Mouse (Mus musculus) right cerebral cortex, adult 2 months (tissue): ENCODE measurements at regions not wholly inside any gene's neighbourhood (a gene's known extent, or its start where the extent isn't known, plus 50 kb on each side); places are given as distances from the start of the nearest gene placed in this dataset.
"Not testable (repeated sequence)": the region's sequence is repeated elsewhere in the genome, so short reads cannot be mapped to it uniquely, and the experiment has no call there.

Experiments
- DNase-seq, 2 experiments: peaks; one replicate each; pipeline ENCODE4 v3.0.0; 2021 to 2022; ENCODE audit warnings: low spot score in 2 of 2

- DNase-seq = not testable (repeated sequence)
Observed at GRCm38 (mm10) chr12:39593781-39594180, 444.0 kb downstream of the Arl4a start.

DNA sequence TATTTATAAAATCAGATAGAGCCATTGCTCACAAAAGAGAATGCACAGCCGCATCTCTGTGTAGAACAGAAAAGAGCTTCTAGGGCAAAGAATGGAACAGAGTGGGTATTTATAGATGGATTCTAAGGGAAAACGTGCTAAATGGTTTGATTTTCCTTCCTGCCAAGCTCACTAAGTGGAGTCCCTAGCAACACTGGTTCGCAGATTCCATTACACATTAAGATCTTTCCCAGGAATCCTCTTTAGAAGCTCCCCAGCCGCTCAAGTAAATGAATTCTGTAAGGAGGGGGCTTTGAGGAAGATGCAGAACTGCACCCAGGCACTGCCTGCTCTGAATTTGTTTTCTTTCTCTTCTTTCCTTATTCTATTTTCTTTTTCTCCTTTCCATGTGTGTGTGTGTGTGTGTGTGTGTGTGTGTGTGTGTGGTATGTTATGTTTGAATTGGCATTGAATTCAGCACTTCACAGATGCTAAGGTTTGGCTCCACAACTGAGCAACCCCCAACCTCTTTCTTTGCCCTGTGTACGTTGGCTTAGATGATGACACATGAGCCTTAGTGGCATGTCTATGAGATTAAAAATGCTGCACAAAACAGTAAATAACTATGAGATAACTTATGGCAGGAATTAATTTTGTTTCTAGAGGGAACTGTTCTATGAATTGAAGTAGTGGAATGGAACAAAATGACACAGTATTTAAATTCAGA lies 450.5 kb downstream of the Arl4a start:
- DNase-seq = peak in 1 of 2 experiments; percentile 8

GRCm38 (mm10) chr12:39586163-39586562 lies 451.7 kb downstream of the Arl4a start:
- no peak for DNase-seq

GRCm38 (mm10) chr12:39577610-39578009 lies 460.2 kb downstream of the Arl4a start:
- no peak for DNase-seq

DNA sequence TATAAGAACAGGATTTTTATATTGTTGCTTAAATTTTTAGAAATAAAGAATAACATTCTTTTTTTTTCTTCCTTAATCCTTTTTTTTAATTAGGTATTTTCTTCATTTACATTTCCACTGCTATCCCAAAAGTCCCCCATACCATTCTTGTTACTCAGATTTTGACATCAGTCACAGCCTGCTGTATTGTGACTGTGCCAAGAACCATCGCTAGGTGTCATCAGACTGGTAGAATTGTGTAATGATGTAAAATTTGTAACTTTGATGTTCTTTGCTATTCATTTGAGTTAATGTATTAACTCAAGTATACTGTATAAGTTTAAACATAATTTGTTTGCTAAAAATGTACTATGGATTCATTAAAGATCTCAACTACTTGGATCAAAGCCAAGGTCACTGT lies 465.0 kb downstream of the Arl4a start:
- DNase-seq = no peak

DNA sequence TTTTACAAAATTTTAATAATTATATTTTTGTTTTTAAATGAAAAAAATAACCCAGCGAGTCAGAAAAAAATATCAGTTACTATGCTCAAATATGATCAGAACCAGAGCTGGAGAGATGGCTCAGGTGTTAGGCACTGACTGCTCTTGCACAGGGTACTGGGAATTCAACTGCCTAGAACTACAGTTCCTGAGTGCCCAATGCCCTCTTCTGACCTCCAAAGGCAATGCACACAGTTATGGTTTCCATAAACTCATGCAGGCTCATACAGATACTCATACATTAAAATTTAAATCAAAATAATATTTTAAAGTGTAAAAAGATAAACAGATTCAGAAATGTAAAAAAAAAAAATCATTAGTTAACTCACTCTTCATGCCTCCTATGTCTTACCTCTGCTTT lies 465.7 kb downstream of the Arl4a start:
- no peak for DNase-seq

- DNase-seq = no peak
Observed at GRCm38 (mm10) chr12:39560734-39561446, 476.9 kb downstream of the Arl4a start.

- DNase-seq = no peak
Observed at GRCm38 (mm10) chr12:39558491-39558890, 479.3 kb downstream of the Arl4a start.

DNA sequence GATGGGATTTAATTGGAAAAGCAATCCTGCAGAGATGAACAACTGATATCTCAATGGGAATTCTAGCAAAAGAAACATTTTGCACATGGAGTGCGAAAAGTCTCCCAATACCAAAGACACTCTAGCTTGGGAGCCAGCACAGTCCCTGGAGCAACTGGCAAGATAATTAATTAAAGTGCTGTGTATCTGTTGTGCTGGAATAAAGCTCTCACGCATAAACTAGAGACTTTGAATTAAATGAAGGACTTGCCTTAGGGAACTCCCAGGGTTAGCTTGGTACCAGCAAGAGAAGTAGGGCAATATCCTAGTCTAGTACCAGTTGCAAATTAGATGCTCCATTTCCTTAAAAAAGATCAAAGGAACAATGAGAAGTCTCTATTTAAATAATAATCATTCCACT lies 501.5 kb downstream of the Arl4a start:
- no peak for DNase-seq

GRCm38 (mm10) chr12:39528121-39528520 lies 509.7 kb downstream of the Arl4a start:
- DNase-seq = no peak

DNA sequence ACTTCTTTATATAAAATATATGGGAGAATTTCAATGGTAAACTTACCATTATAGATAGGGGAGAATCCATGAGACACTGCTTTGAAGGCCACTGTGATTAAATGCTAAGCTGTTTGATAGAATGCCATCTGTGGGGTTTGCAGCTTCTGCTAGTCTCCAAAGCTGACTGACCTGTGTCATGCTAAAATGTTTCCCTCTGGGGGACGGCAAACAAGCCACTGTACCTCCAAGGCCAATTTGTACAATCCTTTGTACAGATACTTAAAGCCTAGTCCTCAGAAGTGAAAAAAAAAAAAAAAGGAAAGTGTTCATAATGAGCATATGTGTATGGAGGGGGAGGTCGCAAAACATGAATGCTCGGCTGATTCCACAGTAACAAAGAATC lies 510.6 kb downstream of the Arl4a start:
- no peak for DNase-seq

DNA sequence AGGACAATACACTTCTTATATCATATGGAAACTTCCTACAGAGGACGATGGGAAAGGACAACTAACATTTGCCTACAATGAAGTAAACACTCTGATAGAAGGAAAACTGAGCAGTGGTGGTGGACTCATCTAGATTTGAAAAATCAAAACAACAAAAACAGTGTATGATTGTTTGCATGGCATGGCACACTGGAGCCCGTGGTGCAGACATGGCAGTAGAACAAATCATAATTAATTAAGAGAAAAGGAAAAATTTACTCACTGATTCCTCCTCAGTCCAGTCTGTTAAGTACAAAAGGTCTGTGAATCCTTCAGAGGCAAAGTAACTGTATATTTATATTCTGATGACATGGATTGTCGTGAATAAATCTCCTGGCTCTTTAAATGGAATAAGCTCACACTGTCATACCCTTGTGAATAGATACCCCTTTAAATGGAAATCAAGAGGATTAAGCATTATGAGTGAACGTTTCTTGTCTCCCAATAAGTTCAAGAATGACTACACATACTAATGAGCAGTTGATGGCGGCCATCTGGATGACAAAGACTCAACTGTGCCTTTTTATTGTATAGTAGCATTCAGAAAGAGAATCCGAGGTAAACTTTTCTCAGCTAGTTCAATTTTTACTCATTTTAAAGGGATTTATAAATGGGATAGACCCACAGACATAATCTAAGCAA lies 511.1 kb downstream of the Arl4a start:
- DNase-seq = no peak

GRCm38 (mm10) chr12:39515690-39516089 lies 522.1 kb downstream of the Arl4a start:
- DNase-seq = no peak

DNA sequence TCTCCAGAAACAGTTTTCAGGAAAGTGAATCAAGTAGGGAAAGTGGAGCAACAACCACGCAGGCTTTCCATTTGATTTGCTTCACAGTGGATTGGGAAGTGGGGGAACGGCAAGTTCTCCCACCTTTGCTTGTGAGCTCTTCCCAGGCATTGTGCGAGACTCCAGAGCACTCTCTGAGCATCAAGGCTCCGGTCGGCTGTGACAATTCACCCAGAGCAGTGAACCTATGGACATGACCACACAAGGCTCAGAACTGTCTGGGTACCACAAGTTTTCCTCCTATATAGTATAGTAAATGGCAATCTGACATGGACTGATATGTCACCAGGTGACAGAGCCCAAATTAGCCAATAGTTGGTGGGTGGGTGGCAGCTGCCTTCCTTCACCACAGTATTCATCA lies 527.0 kb downstream of the Arl4a start:
- DNase-seq = no peak

DNA sequence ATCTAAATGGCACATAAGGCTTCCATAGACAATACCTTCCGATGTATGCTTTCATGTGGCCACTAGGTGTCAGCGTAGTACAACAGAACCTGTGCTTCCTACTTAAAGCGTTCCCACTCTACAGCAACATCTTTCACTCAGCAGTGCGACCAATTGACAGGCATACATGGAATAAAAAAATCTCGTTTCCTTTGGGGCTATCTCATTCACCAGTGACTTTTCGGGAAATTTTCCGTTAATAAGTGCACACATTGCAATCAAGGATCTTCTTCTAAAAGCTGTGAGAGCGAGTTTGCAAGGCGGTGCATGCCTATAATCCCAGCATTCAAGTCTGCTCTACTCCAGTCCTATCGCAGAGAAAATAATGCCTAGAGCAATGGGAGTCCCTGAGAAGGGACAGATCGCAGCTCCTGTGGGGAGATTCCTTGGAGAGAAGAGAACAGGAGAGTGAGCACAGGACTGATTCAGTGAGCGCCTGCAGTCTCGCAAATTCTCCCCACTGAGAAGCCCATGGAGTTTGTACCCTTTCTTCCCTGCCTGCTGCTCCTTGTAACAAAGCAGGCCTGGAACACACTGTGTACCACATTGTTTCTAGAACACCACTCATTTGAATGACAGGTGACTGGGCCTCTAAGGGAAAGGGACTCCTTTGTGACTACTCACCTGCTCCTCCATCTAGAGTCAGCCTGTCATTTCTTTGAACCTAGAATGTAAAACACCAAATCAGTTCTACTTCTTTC lies 527.6 kb downstream of the Arl4a start:
- DNase-seq = peak; percentile 81 to 86

- DNase-seq = peak; percentile 30 to 55
Observed at GRCm38 (mm10) chr12:39496203-39496602, 541.6 kb downstream of the Arl4a start.

DNA sequence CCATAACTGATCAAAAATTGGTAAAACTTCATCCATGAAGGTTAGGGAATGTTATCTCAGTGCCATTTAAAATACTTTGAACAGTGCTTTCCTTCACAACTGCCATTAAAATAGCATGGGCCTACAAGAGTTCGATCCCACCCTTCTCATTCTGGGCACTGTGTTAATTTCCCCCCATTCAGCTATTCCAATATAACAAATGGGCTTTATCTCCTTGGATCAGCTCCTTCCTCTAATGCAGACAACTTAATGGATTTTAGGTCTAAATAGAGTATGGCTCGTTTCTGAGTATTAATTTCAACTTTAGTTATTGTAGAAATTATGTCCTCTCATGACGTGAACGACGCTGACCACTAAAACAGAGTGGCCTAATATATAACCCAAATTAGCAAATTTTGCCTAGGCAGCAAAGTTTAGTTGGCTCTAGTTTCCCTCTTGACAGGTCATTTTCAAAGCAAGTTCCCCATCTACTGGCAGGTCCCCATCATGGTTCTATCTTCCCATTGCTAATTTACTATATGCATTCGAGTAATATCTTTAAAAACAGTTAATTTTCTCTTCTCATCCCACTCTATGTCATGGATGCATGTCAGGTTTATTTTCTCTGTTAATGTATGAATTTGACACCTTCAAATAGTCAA lies 544.1 kb downstream of the Arl4a start:
- peak; percentile 32 to 44 for DNase-seq

DNA sequence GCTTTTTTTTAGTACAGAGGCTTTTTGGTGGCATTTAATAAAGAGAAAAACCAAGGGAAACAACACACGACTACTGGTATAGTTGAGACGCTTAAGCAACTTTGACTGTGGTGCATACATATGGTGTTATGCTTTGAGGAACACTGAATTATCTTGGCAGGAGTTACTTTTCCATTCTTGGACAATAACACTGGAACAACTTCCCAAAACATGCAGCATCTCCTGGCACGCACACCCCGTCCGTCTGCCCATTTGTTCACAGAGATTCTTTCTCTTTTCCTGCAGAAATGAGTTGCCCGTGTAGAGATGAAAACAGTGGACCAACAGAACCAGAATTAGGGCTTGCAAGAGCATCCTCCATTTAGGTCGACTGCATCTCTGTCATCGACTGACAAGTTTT lies 544.7 kb downstream of the Arl4a start:
- DNase-seq = peak; percentile 22 to 35

DNA sequence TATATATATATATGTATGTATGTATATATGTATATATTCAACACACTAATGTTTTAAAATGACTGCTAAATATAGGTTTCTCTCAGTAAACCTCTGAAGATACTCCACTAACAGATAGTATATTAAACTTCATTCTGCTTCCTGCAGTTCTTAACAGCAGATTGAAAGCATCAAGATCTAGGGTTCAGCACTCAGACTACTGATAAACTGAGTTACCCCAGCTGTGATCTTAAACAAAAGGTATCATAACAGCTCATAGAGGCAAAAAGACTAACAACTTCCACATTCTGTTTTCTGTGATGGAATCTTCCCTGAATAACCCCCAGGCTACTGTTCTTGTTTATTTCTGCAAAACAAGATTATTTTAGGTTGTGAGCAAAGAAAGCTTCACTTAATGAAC lies 564.8 kb downstream of the Arl4a start:
- no peak for DNase-seq
